Mouse (Mus musculus) intestine, embryonic 16.5 days (tissue): ENCODE measurements around the gene Ctdspl2. TPM values are rescaled to one million over a fixed set of nuclear protein-coding genes. Genes with fewer than 3 reads are reported as not detected.
A peak's percentile ranks its signal among the peaks of the same experiment; 100 is the strongest.
"Not testable (repeated sequence)": the region's sequence is repeated elsewhere in the genome, so short reads cannot be mapped to it uniquely, and the experiment has no call there.

Source experiments
- ATAC-seq: fragments of 200-750 bp; cut with Nextera tagmentation; 2 replicates; pipeline ENCODE4 v1.8.0; 2017; ENCODE audit warnings: moderate TSS enrichment, moderate library complexity
- H3K27ac ChIP-seq: fragments of 300-500 bp; sonication (generic); 2 replicates; pipeline ENCODE4 v1.5.1; 2014; ENCODE audit warnings: mild to moderate bottlenecking, low read length
- H3K27me3 ChIP-seq: fragments of 300-500 bp; sonication (generic); replicated peaks from 2 replicates; pipeline ENCODE4 v1.6.1; 2014; ENCODE audit warnings: low read length, control low read depth, mixed read lengths; ENCODE audit not compliant: control insufficient read depth, insufficient read depth
- H3K36me3 ChIP-seq: fragments of 300-500 bp; sonication (generic); 2 replicates; pipeline ENCODE4 v1.6.1; 2014; ENCODE audit warnings: low read length, control low read depth; ENCODE audit not compliant: control insufficient read depth, insufficient read depth
- H3K4me1 ChIP-seq: fragments of 300-500 bp; sonication (generic); 2 replicates; pipeline ENCODE4 v1.6.1; 2014; ENCODE audit warnings: low read length, control low read depth, mixed read lengths; ENCODE audit not compliant: control insufficient read depth, insufficient read depth
- H3K4me2 ChIP-seq: fragments of 300-500 bp; sonication (generic); 2 replicates; pipeline ENCODE4 v1.6.1; 2014; ENCODE audit warnings: low read depth, low read length, control low read depth
- H3K4me3 ChIP-seq: fragments of 300-500 bp; sonication (generic); 2 replicates; pipeline ENCODE4 v1.5.1; 2014; ENCODE audit warnings: mild to moderate bottlenecking, low read length
- H3K9ac ChIP-seq: fragments of 300-500 bp; sonication (generic); 2 replicates; pipeline ENCODE4 v1.6.1; 2014; ENCODE audit warnings: low read depth, low read length
- H3K9me3 ChIP-seq: fragments of 300-500 bp; sonication (generic); 2 replicates; pipeline ENCODE4 v1.6.1; 2016; ENCODE audit warnings: low read length, control low read depth; ENCODE audit not compliant: control insufficient read depth
- WGBS: fragments of 180-500 bp; shearing (Covaris S2); extraction: QIAGEN DNeasy Blood & Tissue Kit; methylation state at CpG from one replicate; pipeline ENCODE4 v1.1.7; 2014; 5-methylcytosine and 5-hydroxymethylcytosine counted together
- polyA plus RNA-seq: library from polyadenylated mRNA; unstranded; fragments of >200 nt; fragmentation: Nextera tagmentation; extraction: Ambion mirVana; gene quantifications from 2 replicates; pipeline ENCODE4 v1.2.1, GENCODE M21; 2015

The Ctdspl2 gene
- polyA plus RNA-seq, 1 experiment from 2014 or later, result 34.9 TPM

DNA sequence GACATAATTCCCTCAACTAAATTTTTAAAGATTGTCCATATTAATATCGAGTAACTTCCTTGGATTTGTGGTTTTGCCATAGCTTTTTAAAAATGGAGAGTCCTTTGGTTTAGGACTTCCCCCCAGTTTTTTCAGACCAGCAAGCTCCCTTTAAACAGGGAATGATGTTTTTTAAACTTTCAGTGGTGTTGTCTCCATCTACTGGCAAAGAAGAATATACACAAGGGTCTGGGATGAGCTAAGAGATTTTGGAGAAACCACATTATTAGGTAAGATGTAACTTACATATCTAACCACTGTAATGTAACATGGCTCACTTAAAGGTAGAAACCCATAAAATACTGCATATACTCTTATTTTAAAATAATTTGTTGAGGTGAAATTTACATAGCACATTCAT, 39.9 kb downstream of the Ctdspl2 start:
- H3K36me3 ChIP-seq, result 0 out of 2 replicates have a peak, but pooled peaks cover 2% of the 10 kb centered on the region
- no peak overlapping the region for H3K27ac ChIP-seq
- no peak overlapping the region for H3K9ac ChIP-seq
- H3K4me2 ChIP-seq, result no peak overlapping the region
- H3K4me3 ChIP-seq, result no peak overlapping the region
- no peaks in the 10 kb centered on the region for H3K4me1 ChIP-seq
- no peak for ATAC-seq
- H3K9me3 ChIP-seq, result no peaks in the 10 kb centered on the region
- no peaks in the 10 kb centered on the region for H3K27me3 ChIP-seq
- 93% methylated on average over 1 of the region's 1 CpGs for WGBS

DNA sequence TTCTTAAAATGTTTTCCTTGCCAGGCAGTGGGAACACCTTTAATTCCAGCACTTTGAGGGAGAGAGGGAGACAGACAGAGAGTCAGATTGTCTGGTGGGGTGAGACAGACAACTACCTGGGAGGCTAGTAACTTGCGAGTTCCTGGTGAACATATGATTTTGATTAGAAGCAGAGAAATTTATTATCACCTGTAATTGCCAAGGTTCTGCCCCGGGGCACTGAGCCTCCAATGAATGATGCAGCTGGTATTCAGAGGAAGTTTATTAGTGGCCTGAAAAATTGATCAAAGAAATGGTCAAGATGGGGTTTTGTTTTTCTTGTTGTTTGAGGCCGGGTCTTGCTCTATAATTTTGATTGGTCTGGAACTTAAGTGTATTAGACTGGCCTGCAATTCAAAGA, 53.0 kb downstream of the Ctdspl2 start:
- Histone ChIP-seq H3K4me2 (no peak overlapping the region), H3K36me3 (peaks cover 4% of the 10 kb centered on the region; the same call in 1 of the 2 replicates), H3K27ac (no peak overlapping the region), H3K9me3 (no peaks in the 10 kb centered on the region), H3K9ac (no peak overlapping the region), H3K4me3 (no peak overlapping the region), H3K4me1 (no peaks in the 10 kb centered on the region), H3K27me3 (no peaks in the 10 kb centered on the region)
- 94% methylated on average over 3 of the region's 3 CpGs for WGBS
- ATAC-seq, result no peak

DNA sequence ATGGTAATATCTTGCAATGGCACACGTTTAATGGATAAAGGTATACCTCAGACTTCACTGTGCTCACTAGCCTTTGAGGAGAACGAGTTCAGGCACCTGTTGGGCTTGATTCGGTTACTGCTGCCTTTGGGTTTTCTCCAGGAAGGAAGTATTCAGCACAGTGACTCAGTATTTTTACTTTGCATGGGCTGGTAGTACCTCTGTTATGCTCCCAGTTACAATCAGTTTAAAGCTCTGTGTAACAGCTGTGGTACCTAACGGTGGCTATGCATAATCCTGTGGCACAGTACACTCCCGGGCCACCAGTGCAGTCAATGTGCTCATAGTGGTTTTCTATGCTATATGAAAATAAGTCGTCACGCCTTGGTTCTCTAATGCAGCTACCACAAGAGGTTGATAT, 55.6 kb downstream of the Ctdspl2 start:
- no peak overlapping the region for H3K27ac ChIP-seq
- WGBS, result 92% methylated on average over 7 of the region's 7 CpGs
- no peak overlapping the region for H3K4me2 ChIP-seq
- H3K27me3 ChIP-seq, result no peaks in the 10 kb centered on the region
- no peaks in the 10 kb centered on the region for H3K4me1 ChIP-seq
- peaks cover 6% of the 10 kb centered on the region; the same call in 1 of the 2 replicates for H3K36me3 ChIP-seq
- H3K9me3 ChIP-seq, result no peaks in the 10 kb centered on the region
- H3K9ac ChIP-seq, result no peak overlapping the region
- H3K4me3 ChIP-seq, result no peak overlapping the region
- no peak for ATAC-seq

DNA sequence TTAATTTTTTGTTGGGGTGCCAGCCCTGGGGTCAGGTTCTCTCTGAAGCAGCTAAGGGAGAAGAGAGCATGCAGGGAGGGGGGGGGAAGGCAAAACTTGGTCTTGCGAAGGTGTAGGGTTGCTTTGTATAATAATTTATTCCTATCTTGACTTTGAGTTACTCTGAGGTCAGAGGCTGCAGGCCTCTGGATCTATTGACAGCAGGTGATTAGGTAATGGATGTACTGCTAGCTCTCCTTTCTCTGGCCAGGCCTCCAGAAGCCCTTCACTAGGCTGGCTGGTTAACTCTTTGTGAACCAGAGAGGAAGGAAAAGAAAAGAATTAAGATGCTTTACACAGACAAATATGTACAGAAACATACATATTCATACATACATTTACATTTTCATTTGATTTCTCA, 62.9 kb downstream of the Ctdspl2 start:
- Histone ChIP-seq H3K36me3 (peaks cover 3% of the 10 kb centered on the region; the same call in 1 of the 2 replicates), H3K9ac (no peak overlapping the region), H3K9me3 (no peaks in the 10 kb centered on the region), H3K27me3 (no peaks in the 10 kb centered on the region), H3K4me2 (no peak overlapping the region), H3K27ac (no peak overlapping the region), H3K4me3 (no peak overlapping the region), H3K4me1 (no peaks in the 10 kb centered on the region)
- WGBS, result 43% methylated on average over 1 of the region's 1 CpGs
- ATAC-seq, result no peak

DNA sequence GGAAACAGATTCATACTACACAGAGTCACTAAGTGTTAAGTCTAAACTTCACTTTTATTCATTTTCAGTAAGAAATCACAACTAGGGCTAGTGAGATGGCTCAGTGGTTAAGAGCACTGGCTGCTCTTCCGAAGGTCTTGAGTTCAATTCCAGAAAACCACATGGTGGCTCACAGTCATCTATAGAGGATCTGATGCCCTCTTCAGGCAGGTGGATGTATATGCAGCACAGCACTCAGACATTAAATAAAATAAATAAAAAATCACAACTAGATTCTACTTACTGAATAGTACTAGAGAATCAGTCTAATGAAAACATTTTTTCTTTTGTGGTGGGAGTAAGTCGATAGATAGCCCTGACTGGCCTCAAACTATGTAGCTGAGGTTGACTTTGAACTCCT, 66.5 kb downstream of the Ctdspl2 start:
- Histone ChIP-seq H3K9me3 (no peaks in the 10 kb centered on the region), H3K4me3 (no peak overlapping the region), H3K9ac (no peak overlapping the region), H3K4me2 (no peak overlapping the region), H3K27me3 (no peaks in the 10 kb centered on the region), H3K36me3 (no peaks in the 10 kb centered on the region), H3K27ac (no peak overlapping the region), H3K4me1 (no peaks in the 10 kb centered on the region)
- WGBS, result 82% methylated on average over 2 of the region's 2 CpGs
- no peak for ATAC-seq

DNA sequence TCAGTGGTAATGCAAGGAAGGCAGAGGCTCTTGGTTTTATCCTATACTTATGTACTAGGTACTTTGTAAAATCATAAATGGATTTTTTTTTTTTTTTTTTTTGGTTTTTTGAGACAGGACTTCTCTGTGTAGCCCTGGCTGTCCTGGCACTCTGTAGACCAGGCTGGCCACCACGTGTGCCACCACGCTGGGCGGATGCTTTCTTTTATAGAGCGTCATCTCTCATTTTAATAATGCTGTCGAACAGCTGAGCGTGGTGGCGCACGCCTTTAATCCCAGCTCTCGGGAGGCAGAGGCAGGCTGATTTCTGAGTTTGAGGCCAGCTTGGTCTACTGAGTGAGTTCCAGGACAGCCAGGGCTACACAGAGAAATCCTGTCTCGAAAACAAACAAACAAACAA, 71.3 kb downstream of the Ctdspl2 start:
- not testable (repeated sequence) for H3K4me2 ChIP-seq, H3K27me3 ChIP-seq, ATAC-seq, H3K4me1 ChIP-seq, H3K4me3 ChIP-seq, H3K36me3 ChIP-seq, H3K9me3 ChIP-seq, H3K27ac ChIP-seq
- 0 out of 2 replicates have a peak overlapping the region, but pooled peaks have one; percentile 73 for H3K9ac ChIP-seq
- WGBS, result 90% methylated on average over 10 of the region's 10 CpGs

DNA sequence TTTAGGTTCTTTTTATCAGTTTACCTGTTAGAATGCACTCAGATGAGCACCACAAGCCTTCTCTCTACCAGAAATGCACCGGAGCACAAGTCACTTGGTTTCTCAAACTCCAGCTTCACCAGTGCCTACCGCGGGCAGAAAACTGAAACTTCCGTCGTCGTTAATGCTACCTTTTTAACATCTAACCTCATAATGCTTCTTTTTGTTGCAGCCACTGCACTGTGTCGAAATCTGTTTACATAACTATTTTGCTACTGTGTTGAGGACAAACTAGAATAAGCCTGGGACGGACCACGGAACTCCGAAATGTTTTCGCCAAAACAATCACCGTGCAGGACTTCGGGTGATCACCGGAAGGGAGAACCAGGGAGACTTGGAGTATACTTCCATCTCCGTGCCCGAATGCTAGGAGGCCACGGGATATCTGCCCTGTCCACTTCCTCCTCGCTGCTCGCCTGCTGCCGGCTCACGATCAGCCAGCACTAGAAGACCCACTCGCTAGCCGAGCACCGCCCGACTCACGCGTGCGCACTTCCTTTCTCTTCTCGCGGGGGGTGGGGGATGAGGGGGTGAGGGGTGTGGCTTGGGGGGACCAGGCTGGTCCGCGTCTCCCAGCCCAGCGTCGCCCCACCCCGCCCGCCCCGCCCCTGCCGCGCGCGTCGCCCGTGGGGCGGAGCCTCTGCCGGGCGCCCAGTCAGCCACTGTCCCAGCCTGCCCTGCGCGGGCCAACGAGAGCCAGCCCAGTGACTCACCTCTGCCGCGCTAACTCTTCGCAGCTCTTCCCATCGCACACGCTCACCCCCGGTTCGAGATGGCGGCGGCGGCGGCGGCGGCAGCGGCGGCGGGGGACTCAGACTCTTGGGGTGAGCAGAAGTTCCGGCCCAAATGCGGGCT, 72.3 kb downstream of the Ctdspl2 start, which contains the start of gene Eif3j1:
TSS of gene Eif3j1 (plus strand) at position 685 of the 894 bp plus-strand sequence.
- Histone ChIP-seq H3K27me3 (no peaks in the 10 kb centered on the region), H3K4me3 (peak within 1 kb of the TSS; percentile 97), H3K9ac (peak within 1 kb of the TSS; percentile 92), H3K4me2 (peak within 1 kb of the TSS; percentile 63), H3K9me3 (no peaks in the 10 kb centered on the region), H3K4me1 (no peaks in the 10 kb centered on the region), H3K36me3 (no peaks in the 10 kb centered on the region), H3K27ac (peak within 1 kb of the TSS; percentile 90)
- peak; percentile 99 for ATAC-seq
- WGBS, result under 1% methylated on average over 66 of the region's 67 CpGs

DNA sequence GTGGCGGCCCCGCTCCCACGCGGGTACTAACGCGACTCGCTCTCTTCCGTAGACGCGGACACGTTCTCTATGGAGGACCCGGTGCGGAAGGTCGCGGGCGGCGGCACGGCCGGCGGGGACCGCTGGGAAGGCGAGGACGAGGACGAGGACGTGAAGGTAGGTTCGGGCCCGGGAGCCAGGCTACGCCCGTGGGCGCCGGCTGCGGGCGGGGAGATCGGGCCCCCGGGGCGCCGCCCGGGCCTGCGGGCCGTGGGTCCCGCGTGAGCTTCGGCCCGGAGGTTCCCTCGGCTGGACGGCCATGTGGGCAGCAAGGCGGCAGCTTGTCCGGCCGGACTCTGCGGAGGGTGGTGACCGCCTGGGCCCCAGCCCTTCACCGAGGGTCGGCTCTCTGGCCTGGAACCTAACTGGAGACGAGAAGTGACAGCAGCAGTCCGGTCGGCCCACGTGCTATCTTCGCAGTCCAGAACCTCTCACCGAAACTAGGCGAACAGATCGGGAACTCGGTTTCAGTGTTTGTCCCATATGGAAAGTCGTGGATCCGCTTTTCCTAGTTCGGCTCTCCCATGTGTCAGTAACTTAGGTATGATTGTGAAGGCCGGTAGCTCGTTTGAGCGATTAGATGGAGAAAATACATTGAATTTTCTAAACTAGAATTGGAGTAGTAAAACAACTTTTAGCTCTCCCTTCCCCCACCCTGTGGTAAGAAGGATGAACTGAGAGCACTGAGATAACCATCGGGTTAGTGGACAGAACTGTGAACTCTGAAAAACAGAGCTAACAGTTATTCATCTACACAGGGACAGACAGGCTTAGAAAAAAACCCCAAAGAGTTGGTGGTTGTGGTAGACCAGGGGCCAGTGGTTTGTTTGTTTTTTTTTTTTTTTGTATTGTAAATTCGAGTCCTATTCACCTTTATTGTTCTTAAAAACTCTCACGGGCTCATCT, 73.2 kb downstream of the Ctdspl2 start:
- Histone ChIP-seq H3K27me3 (no peaks in the 10 kb centered on the region), H3K4me2 (peak overlapping the region; percentile 58), H3K36me3 (no peaks in the 10 kb centered on the region), H3K4me3 (peak overlapping the region; percentile 97), H3K9ac (peak overlapping the region; percentile 92), H3K27ac (peak overlapping the region; percentile 88), H3K9me3 (no peaks in the 10 kb centered on the region), H3K4me1 (no peaks in the 10 kb centered on the region)
- under 1% methylated on average over 70 of the region's 71 CpGs for WGBS
- peak; percentile 65 for ATAC-seq

DNA sequence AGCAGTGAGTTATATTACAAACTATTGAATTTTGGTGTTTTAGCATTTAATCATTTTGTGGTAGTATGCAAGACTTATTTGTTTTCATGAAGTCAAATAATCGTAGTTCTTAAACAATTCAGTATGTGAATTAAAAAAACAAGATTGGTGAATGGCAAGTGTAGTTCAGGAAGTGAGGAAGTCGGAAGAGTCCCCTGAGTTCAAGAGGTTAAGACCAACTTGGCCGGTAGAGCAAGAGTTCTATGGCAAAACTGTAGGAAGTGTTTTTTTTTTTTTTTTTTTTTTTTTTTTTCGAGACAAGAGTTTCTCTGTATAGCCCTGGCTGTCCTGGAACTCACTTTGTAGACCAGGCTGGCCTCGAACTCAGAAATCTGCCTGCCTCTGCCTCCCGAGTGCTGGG, 76.2 kb downstream of the Ctdspl2 start:
- ATAC-seq, result no peak
- no peaks in the 10 kb centered on the region for H3K9me3 ChIP-seq
- peaks cover 4% of the 10 kb centered on the region; the same call in 1 of the 2 replicates for H3K36me3 ChIP-seq
- 82% methylated on average over 6 of the region's 6 CpGs for WGBS
- H3K4me2 ChIP-seq, result no peak overlapping the region
- no peak overlapping the region for H3K27ac ChIP-seq
- H3K27me3 ChIP-seq, result no peaks in the 10 kb centered on the region
- no peak overlapping the region for H3K4me3 ChIP-seq
- H3K9ac ChIP-seq, result no peak overlapping the region
- no peaks in the 10 kb centered on the region for H3K4me1 ChIP-seq
